Mouse (Mus musculus) yolk sac, embryonic 10.5 days (tissue): ENCODE results near the gene Cacng7.

Experiments used
- DNase-seq: peaks from one replicate; pipeline ENCODE4 v3.0.0-alpha.2; 2017; ENCODE audit warnings: low spot score

Cacng7 gene

GRCm38 (mm10) chr7:3302556-3303275 lies 30.0 kb upstream of the Cacng7 start:
- DNase-seq: no peak

- peak; percentile 64 for DNase-seq
These were observed 29.4 kb upstream of the Cacng7 start for GRCm38 (mm10) chr7:3303276-3303781.

- no peak for DNase-seq
These were observed 29.0 kb upstream of the Cacng7 start for GRCm38 (mm10) chr7:3303789-3304188.

- DNase-seq: no peak
These were observed 28.5 kb upstream of the Cacng7 start for GRCm38 (mm10) chr7:3304298-3304697.

- DNase-seq: no peak
These were observed 26.4 kb upstream of the Cacng7 start for GRCm38 (mm10) chr7:3306400-3306799.

GRCm38 (mm10) chr7:3308646-3309045 lies 24.1 kb upstream of the Cacng7 start:
- DNase-seq: no peak

GRCm38 (mm10) chr7:3310233-3310632 lies 22.5 kb upstream of the Cacng7 start:
- no peak for DNase-seq

GRCm38 (mm10) chr7:3313571-3313970 lies 19.2 kb upstream of the Cacng7 start:
- DNase-seq: no peak

- DNase-seq: no peak
These were observed 18.6 kb upstream of the Cacng7 start for GRCm38 (mm10) chr7:3314121-3314520.

- DNase-seq: no peak
These were observed 15.1 kb upstream of the Cacng7 start for GRCm38 (mm10) chr7:3317704-3318103.

- no peak for DNase-seq
These were observed 11.9 kb upstream of the Cacng7 start for GRCm38 (mm10) chr7:3320856-3321255.

GRCm38 (mm10) chr7:3323826-3324225 lies 8.9 kb upstream of the Cacng7 start:
- DNase-seq: no peak

- DNase-seq: no peak
These were observed 4.8 kb upstream of the Cacng7 start for GRCm38 (mm10) chr7:3327961-3328360.

- DNase-seq: peak; percentile 53
These were observed 2.8 kb upstream of the Cacng7 start for GRCm38 (mm10) chr7:3329776-3330546.

- DNase-seq: peak; percentile 4
These were observed 1.6 kb upstream of the Cacng7 start for GRCm38 (mm10) chr7:3331171-3331570.

- peak; percentile 79 for DNase-seq
These were observed 1.1 kb upstream of the Cacng7 start for GRCm38 (mm10) chr7:3331581-3332223.

GRCm38 (mm10) chr7:3332224-3332615 lies 535 bp upstream of the Cacng7 start:
- no peak for DNase-seq

GRCm38 (mm10) chr7:3333542-3333941 lies 787 bp downstream of the Cacng7 start:
- no peak for DNase-seq

- no peak for DNase-seq
These were observed 3.7 kb downstream of the Cacng7 start for GRCm38 (mm10) chr7:3336412-3336811.

- DNase-seq: no peak
These were observed 5.7 kb downstream of the Cacng7 start for GRCm38 (mm10) chr7:3338286-3338935.

- DNase-seq: no peak
These were observed 6.3 kb downstream of the Cacng7 start for GRCm38 (mm10) chr7:3339010-3339409.

- no peak for DNase-seq
These were observed 11.1 kb downstream of the Cacng7 start for GRCm38 (mm10) chr7:3343861-3344260.
